Mouse (Mus musculus) midbrain, embryonic 13.5 days (tissue): Measurements from ENCODE around the gene Syt8. TPM values are rescaled to one million over a fixed set of nuclear protein-coding genes. Genes with fewer than 3 reads are reported as not detected.

Source experiments
- ATAC-seq: fragments of 200-750 bp; cut with Nextera tagmentation; 2 replicates; pipeline ENCODE4 v1.8.0; 2017; ENCODE audit warnings: mild to moderate bottlenecking, moderate TSS enrichment, moderate library complexity
- H3K27ac ChIP-seq: fragments of 300-500 bp; sonication (generic); 2 replicates; pipeline ENCODE4 v1.5.1; 2015; ENCODE audit warnings: inconsistent platforms, mild to moderate bottlenecking, moderate library complexity
- H3K27me3 ChIP-seq: fragments of 300-500 bp; sonication (generic); 2 replicates; pipeline ENCODE4 v1.6.1; 2015; ENCODE audit warnings: mild to moderate bottlenecking, inconsistent platforms
- H3K36me3 ChIP-seq: fragments of 300-500 bp; sonication (generic); 2 replicates; pipeline ENCODE4 v1.6.1; 2015; ENCODE audit warnings: mild to moderate bottlenecking, inconsistent platforms
- H3K4me1 ChIP-seq: fragments of 300-500 bp; sonication (generic); replicated peaks from 2 replicates; pipeline ENCODE4 v1.6.1; 2015; ENCODE audit warnings: inconsistent platforms
- H3K4me2 ChIP-seq: fragments of 300-500 bp; sonication (generic); replicated peaks from 2 replicates; pipeline ENCODE4 v1.6.1; 2015; ENCODE audit warnings: moderate library complexity, mild to moderate bottlenecking, inconsistent platforms
- H3K4me3 ChIP-seq: fragments of 300-500 bp; sonication (generic); replicated peaks from 2 replicates; pipeline ENCODE4 v1.5.1; 2015; ENCODE audit warnings: mild to moderate bottlenecking, inconsistent platforms
- H3K9ac ChIP-seq: fragments of 300-500 bp; sonication (generic); replicated peaks from 2 replicates; pipeline ENCODE4 v1.6.1; 2015; ENCODE audit warnings: mild to moderate bottlenecking, inconsistent platforms
- H3K9me3 ChIP-seq: fragments of 300-500 bp; sonication (generic); 2 replicates; pipeline ENCODE4 v1.6.1; 2016; ENCODE audit warnings: mild to moderate bottlenecking, inconsistent platforms
- WGBS: fragments of 180-500 bp; shearing (Covaris S2); methylation state at CpG from one replicate; pipeline ENCODE4 v1.1.7; 2015; 5-methylcytosine and 5-hydroxymethylcytosine counted together
- polyA plus RNA-seq: library from polyadenylated mRNA; unstranded; fragments of >200 nt; fragmentation: Nextera tagmentation; extraction: Ambion mirVana; gene quantifications from 2 replicates; pipeline ENCODE4 v1.2.1, GENCODE M21; 2015

Syt8 gene
- polyA plus RNA-seq, 1 experiment from 2014 or later: not detected

- Histone ChIP-seq H3K4me3 (no peak overlapping the region), H3K4me2 (no peak overlapping the region), H3K27ac (no peak overlapping the region), H3K4me1 (peaks cover 20% of the 10 kb centered on the region), H3K27me3 (no peaks in the 10 kb centered on the region), H3K9me3 (no peaks in the 10 kb centered on the region), H3K9ac (no peak overlapping the region), H3K36me3 (no peaks in the 10 kb centered on the region)
- 55% methylated on average over 2 of the region's 2 CpGs for whole genome bisulfite sequencing
- no peak for ATAC-seq
Observed at GRCm38 (mm10) chr7:142455251-142455650, 20.6 kb downstream of the Syt8 start.

GRCm38 (mm10) chr7:142456806-142457205 is 22.2 kb downstream of the Syt8 start:
- Histone ChIP-seq H3K36me3 (no peaks in the 10 kb centered on the region), H3K4me3 (no peak overlapping the region), H3K9me3 (no peaks in the 10 kb centered on the region), H3K9ac (no peak overlapping the region), H3K27ac (0 out of 2 replicates have a peak overlapping the region, but pooled peaks have one; percentile 37), H3K4me1 (peaks cover 20% of the 10 kb centered on the region), H3K27me3 (no peaks in the 10 kb centered on the region), H3K4me2 (no peak overlapping the region)
- 62% methylated on average over 3 of the region's 3 CpGs for WGBS
- ATAC-seq: 0 out of 2 replicates have a peak, but pooled peaks have one; percentile 56

- H3K4me3 ChIP-seq: no peak overlapping the region
- peak overlapping the region; percentile 37 for H3K27ac ChIP-seq
- peak; percentile 75; the same call in 1 of the 2 replicates for ATAC-seq
- peaks cover 20% of the 10 kb centered on the region for H3K4me1 ChIP-seq
- no peaks in the 10 kb centered on the region for H3K27me3 ChIP-seq
- H3K9ac ChIP-seq: no peak overlapping the region
- no peaks in the 10 kb centered on the region for H3K36me3 ChIP-seq
- no peaks in the 10 kb centered on the region for H3K9me3 ChIP-seq
- H3K4me2 ChIP-seq: no peak overlapping the region
- WGBS: 32% methylated on average over 3 of the region's 3 CpGs
Observed at GRCm38 (mm10) chr7:142457227-142457811, 22.7 kb downstream of the Syt8 start.

GRCm38 (mm10) chr7:142458026-142458425 is 23.4 kb downstream of the Syt8 start:
- H3K9me3 ChIP-seq: no peaks in the 10 kb centered on the region
- 43% methylated on average over 2 of the region's 2 CpGs for WGBS
- H3K27ac ChIP-seq: peak overlapping the region; percentile 62
- ATAC-seq: no peak
- peaks cover 20% of the 10 kb centered on the region for H3K4me1 ChIP-seq
- H3K9ac ChIP-seq: no peak overlapping the region
- H3K36me3 ChIP-seq: no peaks in the 10 kb centered on the region
- H3K4me2 ChIP-seq: no peak overlapping the region
- H3K4me3 ChIP-seq: no peak overlapping the region
- no peaks in the 10 kb centered on the region for H3K27me3 ChIP-seq

- WGBS: 88% methylated on average over 5 of the region's 5 CpGs
- Histone ChIP-seq H3K36me3 (no peaks in the 10 kb centered on the region), H3K4me3 (no peak overlapping the region), H3K4me1 (peaks cover 20% of the 10 kb centered on the region), H3K27ac (no peak overlapping the region), H3K4me2 (no peak overlapping the region), H3K9me3 (no peaks in the 10 kb centered on the region), H3K9ac (no peak overlapping the region), H3K27me3 (no peaks in the 10 kb centered on the region)
- ATAC-seq: no peak
Observed at GRCm38 (mm10) chr7:142458676-142459298, 24.1 kb downstream of the Syt8 start.

GRCm38 (mm10) chr7:142459299-142459691 is 24.6 kb downstream of the Syt8 start:
- no peaks in the 10 kb centered on the region for H3K36me3 ChIP-seq
- 87% methylated on average over 2 of the region's 2 CpGs for WGBS
- no peak overlapping the region for H3K4me2 ChIP-seq
- H3K9me3 ChIP-seq: no peaks in the 10 kb centered on the region
- no peak overlapping the region for H3K9ac ChIP-seq
- peaks cover 20% of the 10 kb centered on the region for H3K4me1 ChIP-seq
- no peak for ATAC-seq
- no peak overlapping the region for H3K4me3 ChIP-seq
- no peak overlapping the region for H3K27ac ChIP-seq
- no peaks in the 10 kb centered on the region for H3K27me3 ChIP-seq

GRCm38 (mm10) chr7:142460636-142461077 is 26.0 kb downstream of the Syt8 start, which contains the start of gene Lsp1:
TSS of gene Lsp1 (plus strand) at chr7:142460809.
- no peak within 1 kb of the TSS for H3K9ac ChIP-seq
- no peak within 1 kb of the TSS for H3K4me2 ChIP-seq
- H3K4me1 ChIP-seq: peaks cover 17% of the 10 kb centered on the region
- WGBS: 92% methylated on average over 7 of the region's 7 CpGs
- H3K27me3 ChIP-seq: no peaks in the 10 kb centered on the region
- no peaks in the 10 kb centered on the region for H3K36me3 ChIP-seq
- H3K27ac ChIP-seq: no peak within 1 kb of the TSS
- no peak for ATAC-seq
- no peak within 1 kb of the TSS for H3K4me3 ChIP-seq
- no peaks in the 10 kb centered on the region for H3K9me3 ChIP-seq

- Histone ChIP-seq H3K27ac (no peak overlapping the region), H3K4me2 (no peak overlapping the region), H3K9me3 (no peaks in the 10 kb centered on the region), H3K27me3 (no peaks in the 10 kb centered on the region), H3K4me1 (peaks cover 16% of the 10 kb centered on the region), H3K9ac (no peak overlapping the region), H3K4me3 (no peak overlapping the region), H3K36me3 (no peaks in the 10 kb centered on the region)
- no peak for ATAC-seq
- 85% methylated on average over 2 of the region's 2 CpGs for WGBS
Observed at GRCm38 (mm10) chr7:142461446-142461845, 26.8 kb downstream of the Syt8 start.

GRCm38 (mm10) chr7:142462190-142462589 is 27.5 kb downstream of the Syt8 start:
- no peaks in the 10 kb centered on the region for H3K27me3 ChIP-seq
- no peak overlapping the region for H3K9ac ChIP-seq
- H3K4me1 ChIP-seq: peaks cover 9% of the 10 kb centered on the region
- no peak for ATAC-seq
- WGBS: 83% methylated on average over 6 of the region's 6 CpGs
- no peak overlapping the region for H3K27ac ChIP-seq
- H3K36me3 ChIP-seq: no peaks in the 10 kb centered on the region
- H3K4me2 ChIP-seq: no peak overlapping the region
- no peak overlapping the region for H3K4me3 ChIP-seq
- no peaks in the 10 kb centered on the region for H3K9me3 ChIP-seq

- ATAC-seq: no peak
Observed at GRCm38 (mm10) chr7:142462594-142463078, 28.0 kb downstream of the Syt8 start.

GRCm38 (mm10) chr7:142470171-142470691 is 35.6 kb downstream of the Syt8 start:
- H3K4me1 ChIP-seq: peaks cover 20% of the 10 kb centered on the region
- ATAC-seq: no peak
- H3K27me3 ChIP-seq: no peaks in the 10 kb centered on the region
- no peak overlapping the region for H3K9ac ChIP-seq
- 89% methylated on average over 7 of the region's 7 CpGs for WGBS
- H3K4me3 ChIP-seq: no peak overlapping the region
- no peaks in the 10 kb centered on the region for H3K36me3 ChIP-seq
- no peak overlapping the region for H3K27ac ChIP-seq
- no peaks in the 10 kb centered on the region for H3K9me3 ChIP-seq
- H3K4me2 ChIP-seq: no peak overlapping the region

More at GRCm38 (mm10) chr7:142462594-142463078, 28.0 kb downstream of the Syt8 start:
- 79% methylated on average over 4 of the region's 4 CpGs for WGBS
- Histone ChIP-seq H3K36me3 (no peaks in the 10 kb centered on the region), H3K4me3 (no peak overlapping the region), H3K27me3 (no peaks in the 10 kb centered on the region), H3K4me2 (no peak overlapping the region), H3K9ac (no peak overlapping the region), H3K9me3 (no peaks in the 10 kb centered on the region), H3K27ac (no peak overlapping the region), H3K4me1 (peaks cover 4% of the 10 kb centered on the region)

GRCm38 (mm10) chr7:142470808-142471413 is 36.3 kb downstream of the Syt8 start:
- Histone ChIP-seq H3K4me2 (no peak overlapping the region), H3K4me1 (peaks cover 20% of the 10 kb centered on the region), H3K36me3 (no peaks in the 10 kb centered on the region), H3K4me3 (no peak overlapping the region), H3K27ac (no peak overlapping the region), H3K9ac (no peak overlapping the region), H3K9me3 (no peaks in the 10 kb centered on the region), H3K27me3 (no peaks in the 10 kb centered on the region)
- WGBS: 24% methylated on average over 4 of the region's 4 CpGs
- ATAC-seq: peak; percentile 37; the same call in 1 of the 2 replicates
